Mouse (Mus musculus) lung, embryonic 14.5 days (tissue): ENCODE measurements at regions not wholly inside any gene's neighbourhood (a gene's known extent, or its start where the extent isn't known, plus 50 kb on each side); places are given as distances from the start of the nearest gene placed in this dataset.

Source experiments
- ATAC-seq: fragments of 200-750 bp; cut with Nextera tagmentation; 2 replicates; pipeline ENCODE4 v1.8.0; 2017; ENCODE audit warnings: mild to moderate bottlenecking, moderate TSS enrichment, moderate library complexity; ENCODE audit not compliant: insufficient read depth
- DNase-seq: peaks from one replicate; pipeline ENCODE4 v3.0.0-alpha.2; 2015
- H3K27ac ChIP-seq: fragments of 300-500 bp; sonication (generic); 2 replicates; pipeline ENCODE4 v1.5.1; 2014; ENCODE audit warnings: low read depth, mild to moderate bottlenecking, moderate library complexity
- H3K27me3 ChIP-seq: fragments of 300-500 bp; sonication (generic); 2 replicates; pipeline ENCODE4 v1.6.1; 2014; ENCODE audit warnings: low read length, control low read depth; ENCODE audit not compliant: insufficient read depth
- H3K36me3 ChIP-seq: fragments of 300-500 bp; sonication (generic); 2 replicates; pipeline ENCODE4 v1.6.1; 2014; ENCODE audit warnings: control low read depth; ENCODE audit not compliant: insufficient read depth
- H3K4me1 ChIP-seq: fragments of 300-500 bp; sonication (generic); 2 replicates; pipeline ENCODE4 v1.6.1; 2014; ENCODE audit warnings: antibody characterized with exemption, control low read depth; ENCODE audit not compliant: insufficient read depth
- H3K4me2 ChIP-seq: fragments of 300-500 bp; sonication (generic); 2 replicates; pipeline ENCODE4 v1.6.1; 2014; ENCODE audit warnings: mild to moderate bottlenecking
- H3K4me3 ChIP-seq: fragments of 300-500 bp; sonication (generic); 2 replicates; pipeline ENCODE4 v1.5.1; 2014; ENCODE audit warnings: low read depth, low read length
- H3K9ac ChIP-seq: fragments of 300-500 bp; sonication (generic); 2 replicates; pipeline ENCODE4 v1.6.1; 2014
- H3K9me3 ChIP-seq: fragments of 300-500 bp; sonication (generic); 2 replicates; pipeline ENCODE4 v1.6.1; 2016; ENCODE audit warnings: low read depth, low read length, control low read depth
- CTCF ChIP-seq: IDR thresholded peaks from 2 replicates; pipeline ENCODE4 v1.5.1; 2016; ENCODE audit warnings: antibody characterized with exemption, low read depth
- WGBS: fragments of 180-500 bp; shearing (Covaris S2); extraction: QIAGEN DNeasy Blood & Tissue Kit; methylation state at CpG from one replicate; pipeline ENCODE4 v1.1.7; 2014; 5-methylcytosine and 5-hydroxymethylcytosine counted together

- ATAC-seq (no peak), DNase-seq (no peak)
- H3K36me3 ChIP-seq, result no peaks in the 10 kb centered on the region
- no peak overlapping the region for H3K9ac ChIP-seq
- no peaks in the 10 kb centered on the region for H3K27me3 ChIP-seq
- H3K4me1 ChIP-seq, result no peaks in the 10 kb centered on the region
- H3K4me2 ChIP-seq, result no peak overlapping the region
- H3K27ac ChIP-seq, result no peak overlapping the region
- WGBS, result 48% methylated on average over 3 of the region's 3 CpGs
- H3K4me3 ChIP-seq, result no peak overlapping the region
- peaks cover 2% of the 10 kb centered on the region; the same call in 1 of the 2 replicates for H3K9me3 ChIP-seq
- TF ChIP-seq CTCF, result no peak
These were observed 159.9 kb upstream of the Gdnf start for GRCm38 (mm10) chr15:7650705-7651104.

GRCm38 (mm10) chr15:7663888-7664287, 146.8 kb upstream of the Gdnf start:
- Histone ChIP-seq H3K9me3 (no peaks in the 10 kb centered on the region), H3K9ac (no peak overlapping the region), H3K27ac (no peak overlapping the region), H3K36me3 (no peaks in the 10 kb centered on the region), H3K4me2 (no peak overlapping the region), H3K4me3 (no peak overlapping the region), H3K27me3 (no peaks in the 10 kb centered on the region), H3K4me1 (no peaks in the 10 kb centered on the region)
- no peak for DNase-seq
- ATAC-seq, result no peak
- no peak for TF ChIP-seq CTCF
- WGBS, result 52% methylated on average over 2 of the region's 2 CpGs

- H3K36me3 ChIP-seq, result no peaks in the 10 kb centered on the region
- no peak overlapping the region for H3K9ac ChIP-seq
- no peak for TF ChIP-seq CTCF
- H3K4me1 ChIP-seq, result no peaks in the 10 kb centered on the region
- H3K4me2 ChIP-seq, result no peak overlapping the region
- ATAC-seq (no peak), DNase-seq (no peak)
- no peak overlapping the region for H3K4me3 ChIP-seq
- WGBS, result 60% methylated on average over 8 of the region's 8 CpGs
- no peak overlapping the region for H3K27ac ChIP-seq
- no peaks in the 10 kb centered on the region for H3K9me3 ChIP-seq
- H3K27me3 ChIP-seq, result no peaks in the 10 kb centered on the region
These were observed 141.0 kb upstream of the Gdnf start for GRCm38 (mm10) chr15:7669631-7670030.

GRCm38 (mm10) chr15:7676970-7677369, 133.7 kb upstream of the Gdnf start:
- TF ChIP-seq CTCF, result no peak
- H3K4me2 ChIP-seq, result no peak overlapping the region
- H3K9ac ChIP-seq, result no peak overlapping the region
- no peaks in the 10 kb centered on the region for H3K36me3 ChIP-seq
- ATAC-seq (no peak), DNase-seq (no peak)
- H3K4me1 ChIP-seq, result no peaks in the 10 kb centered on the region
- 54% methylated on average over 1 of the region's 1 CpGs for WGBS
- H3K27me3 ChIP-seq, result no peaks in the 10 kb centered on the region
- H3K27ac ChIP-seq, result no peak overlapping the region
- no peaks in the 10 kb centered on the region for H3K9me3 ChIP-seq
- no peak overlapping the region for H3K4me3 ChIP-seq

GRCm38 (mm10) chr15:7678711-7679110, 131.9 kb upstream of the Gdnf start:
- 89% methylated on average over 8 of the region's 8 CpGs for WGBS
- no peak for TF ChIP-seq CTCF
- Histone ChIP-seq H3K36me3 (no peaks in the 10 kb centered on the region), H3K4me1 (no peaks in the 10 kb centered on the region), H3K4me2 (no peak overlapping the region), H3K27me3 (no peaks in the 10 kb centered on the region), H3K9ac (no peak overlapping the region), H3K27ac (no peak overlapping the region), H3K4me3 (no peak overlapping the region), H3K9me3 (no peaks in the 10 kb centered on the region)
- DNase-seq (no peak), ATAC-seq (no peak)

GRCm38 (mm10) chr15:7681011-7681410, 129.6 kb upstream of the Gdnf start:
- 29% methylated on average over 4 of the region's 4 CpGs for WGBS
- Histone ChIP-seq H3K4me2 (no peak overlapping the region), H3K27ac (no peak overlapping the region), H3K27me3 (no peaks in the 10 kb centered on the region), H3K9ac (no peak overlapping the region), H3K36me3 (no peaks in the 10 kb centered on the region), H3K4me3 (no peak overlapping the region), H3K9me3 (no peaks in the 10 kb centered on the region), H3K4me1 (no peaks in the 10 kb centered on the region)
- DNase-seq (no peak), ATAC-seq (no peak)
- no peak for TF ChIP-seq CTCF

- Histone ChIP-seq H3K36me3 (no peaks in the 10 kb centered on the region), H3K4me3 (no peak overlapping the region), H3K4me1 (no peaks in the 10 kb centered on the region), H3K9ac (no peak overlapping the region), H3K9me3 (no peaks in the 10 kb centered on the region), H3K27me3 (no peaks in the 10 kb centered on the region), H3K4me2 (no peak overlapping the region), H3K27ac (no peak overlapping the region)
- no peak for TF ChIP-seq CTCF
- peak; percentile 31; the same call in 1 of the 2 replicates for ATAC-seq
- 17% methylated on average over 8 of the region's 8 CpGs for WGBS
- DNase-seq, result peak; percentile 29
These were observed 127.2 kb upstream of the Gdnf start for GRCm38 (mm10) chr15:7683235-7683974.
